Mouse (Mus musculus) E14TG2a.4 (cell line): ENCODE data around the gene Lin9.

Source experiments
- CTCF ChIP-seq: conservative IDR thresholded peaks from 2 replicates; pipeline ENCODE4 v1.5.1; 2014; ENCODE audit warnings: low read length
- POU5F1 ChIP-seq: IDR thresholded peaks from 2 replicates; pipeline ENCODE4 v1.6.1; 2014; ENCODE audit warnings: low read length, borderline replicate concordance

GRCm38 (mm10) chr1:180718756-180719155 lies 77.8 kb downstream of the Lin9 start:
- no peak for TF ChIP-seq CTCF
- TF ChIP-seq POU5F1, result no peak
